Mouse (Mus musculus): Measurements from ENCODE around the gene Shc2.
A peak's percentile ranks its signal among the peaks of the same experiment; 100 is the strongest.

Shc2 gene

GRCm38 (mm10) chr10:79637128-79638110 is at the start of gene Shc2:
Shc2 (minus strand) TSS chr10:79637918.
- no peak for DNase-seq (ENCODE audit: low read depth)

GRCm38 (mm10) chr10:79687513-79687912 is 49.8 kb upstream of the Shc2 start:
- no peak for DNase-seq (ENCODE audit: low read depth)

- DNase-seq (ENCODE audit: low read depth): no peak
Measured at GRCm38 (mm10) chr10:79686691-79687090, 49.0 kb upstream of the Shc2 start.

GRCm38 (mm10) chr10:79686219-79686618 is 48.5 kb upstream of the Shc2 start:
- DNase-seq (ENCODE audit: low read depth): no peak

GRCm38 (mm10) chr10:79684770-79685600 is 47.3 kb upstream of the Shc2 start:
- DNase-seq (ENCODE audit: low read depth): no peak

GRCm38 (mm10) chr10:79683726-79684640 is 46.3 kb upstream of the Shc2 start:
- no peak for DNase-seq (ENCODE audit: low read depth)

- DNase-seq (ENCODE audit: low read depth): no peak
Measured at GRCm38 (mm10) chr10:79682916-79683582, 45.3 kb upstream of the Shc2 start.

- DNase-seq (ENCODE audit: low read depth): no peak
Measured at GRCm38 (mm10) chr10:79682551-79682915, 44.8 kb upstream of the Shc2 start.

- peak; percentile 94 for DNase-seq (ENCODE audit: low read depth)
Measured at GRCm38 (mm10) chr10:79681591-79682245, 44.0 kb upstream of the Shc2 start, which contains the start of gene Cdc34. Cdc34 (plus strand) TSS chr10:79682195.

- no peak for DNase-seq (ENCODE audit: low read depth)
Measured at GRCm38 (mm10) chr10:79680606-79681495, 43.1 kb upstream of the Shc2 start.

GRCm38 (mm10) chr10:79675346-79676035 is 37.8 kb upstream of the Shc2 start:
- no peak for DNase-seq (ENCODE audit: low read depth)

- DNase-seq (ENCODE audit: low read depth): no peak
Measured at GRCm38 (mm10) chr10:79673054-79673453, 35.3 kb upstream of the Shc2 start.

- DNase-seq (ENCODE audit: low read depth): no peak
Measured at GRCm38 (mm10) chr10:79672088-79672455, 34.4 kb upstream of the Shc2 start.

GRCm38 (mm10) chr10:79671396-79672087 is 33.8 kb upstream of the Shc2 start:
- DNase-seq (ENCODE audit: low read depth): no peak

- no peak for DNase-seq (ENCODE audit: low read depth)
Measured at GRCm38 (mm10) chr10:79670071-79670888, 32.6 kb upstream of the Shc2 start.

- peak; percentile 39 for DNase-seq (ENCODE audit: low read depth)
Measured at GRCm38 (mm10) chr10:79669576-79670057, 31.9 kb upstream of the Shc2 start.

Measured in c-Kit-positive CD71-positive TER-119-negative erythroid progenitor cells, embryonic 14.5 days (primary cell).